Mouse (Mus musculus): ENCODE data around the gene Prkaa2. TPM values are rescaled to one million over a fixed set of nuclear protein-coding genes. Genes with fewer than 3 reads are reported as not detected.
"Not testable (repeated sequence)": the region's sequence is repeated elsewhere in the genome, so short reads cannot be mapped to it uniquely, and the experiment has no call there.

The Prkaa2 gene
- polyA plus RNA-seq, 1 experiment from 2014 or later = 5.5 TPM

DNA sequence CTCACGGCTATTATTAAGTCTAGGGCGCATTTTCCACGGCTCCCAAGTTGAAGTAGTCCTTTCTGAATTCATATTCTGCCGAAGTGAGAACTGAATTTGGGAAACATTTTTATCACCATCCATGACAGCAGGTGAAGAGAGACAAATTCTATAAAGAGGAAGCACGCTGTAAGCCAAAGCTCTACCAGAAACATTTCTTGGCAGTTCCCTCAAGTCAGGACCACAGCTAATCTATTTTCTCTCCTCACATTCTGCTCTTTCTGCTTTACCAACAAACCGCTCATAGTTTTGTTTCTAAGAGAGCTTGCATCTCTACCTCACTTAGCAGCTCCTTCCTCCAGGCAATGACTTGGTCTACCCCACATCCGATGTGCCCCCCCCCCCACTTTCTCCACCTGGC, 96.0 kb downstream of the Prkaa2 start:
- Histone ChIP-seq H3K27ac (ENCODE audit: low read depth, low read length) (no peak overlapping the region), H3K9ac (ENCODE audit: low read depth, low read length) (no peak overlapping the region), H3K36me3 (ENCODE audit: control insufficient read depth, insufficient read depth, low read length) (no peaks in the 10 kb centered on the region), H3K4me3 (ENCODE audit: low read length) (no peak overlapping the region), H3K4me1 (ENCODE audit: control insufficient read depth, insufficient read depth, low read length) (no peaks in the 10 kb centered on the region), H3K9me3 (ENCODE audit: control insufficient read depth, low read length) (no peaks in the 10 kb centered on the region), H3K4me2 (replicated peaks; ENCODE audit: low read depth, low read length) (no peak overlapping the region), H3K27me3 (ENCODE audit: control insufficient read depth, insufficient read depth, low read length) (no peaks in the 10 kb centered on the region)
- no peak for ATAC-seq (ENCODE audit: low FRiP score, low TSS enrichment)
- 92% methylated on average over 7 of the region's 7 CpGs for WGBS

DNA sequence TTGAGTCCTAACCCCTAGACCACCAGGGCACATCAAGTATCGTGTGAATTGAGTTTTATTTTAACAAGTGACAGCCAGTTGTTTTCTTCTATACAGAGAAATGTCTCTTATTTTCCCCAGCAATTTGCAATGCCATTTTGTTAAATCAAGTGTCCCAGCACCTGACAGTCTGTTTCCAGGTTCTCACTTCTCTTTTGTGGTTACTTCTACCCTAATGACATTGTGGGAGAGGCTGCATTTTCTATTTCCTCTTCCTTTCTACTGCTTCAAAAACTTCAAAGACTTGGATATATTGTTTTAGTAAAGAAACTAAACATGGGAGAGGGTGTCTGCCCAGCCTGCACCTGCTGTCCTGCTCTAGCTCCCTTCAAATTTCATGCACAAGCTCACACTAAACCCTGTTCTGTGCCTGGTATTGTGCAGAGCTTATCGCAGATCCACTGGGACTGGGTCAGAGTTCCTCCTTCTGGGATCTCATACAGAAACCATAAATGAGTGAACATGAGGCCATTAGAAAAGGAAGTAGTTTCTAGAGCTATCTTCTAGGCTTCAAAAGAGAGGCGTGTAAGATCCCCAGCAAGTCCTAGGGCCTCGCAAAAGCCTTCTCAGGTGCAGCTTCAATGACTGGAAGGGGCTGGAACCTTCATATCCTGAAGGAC, 102.2 kb downstream of the Prkaa2 start:
- Histone ChIP-seq H3K9ac (ENCODE audit: low read depth, low read length) (no peak overlapping the region), H3K4me1 (ENCODE audit: control insufficient read depth, insufficient read depth, low read length) (no peaks in the 10 kb centered on the region), H3K9me3 (ENCODE audit: control insufficient read depth, low read length) (no peaks in the 10 kb centered on the region), H3K36me3 (ENCODE audit: control insufficient read depth, insufficient read depth, low read length) (no peaks in the 10 kb centered on the region), H3K27me3 (ENCODE audit: control insufficient read depth, insufficient read depth, low read length) (no peaks in the 10 kb centered on the region), H3K4me3 (ENCODE audit: low read length) (no peak overlapping the region), H3K27ac (ENCODE audit: low read depth, low read length) (no peak overlapping the region), H3K4me2 (replicated peaks; ENCODE audit: low read depth, low read length) (no peak overlapping the region)
- no peak for ATAC-seq (ENCODE audit: low FRiP score, low TSS enrichment)
- 91% methylated on average over 4 of the region's 4 CpGs for WGBS

DNA sequence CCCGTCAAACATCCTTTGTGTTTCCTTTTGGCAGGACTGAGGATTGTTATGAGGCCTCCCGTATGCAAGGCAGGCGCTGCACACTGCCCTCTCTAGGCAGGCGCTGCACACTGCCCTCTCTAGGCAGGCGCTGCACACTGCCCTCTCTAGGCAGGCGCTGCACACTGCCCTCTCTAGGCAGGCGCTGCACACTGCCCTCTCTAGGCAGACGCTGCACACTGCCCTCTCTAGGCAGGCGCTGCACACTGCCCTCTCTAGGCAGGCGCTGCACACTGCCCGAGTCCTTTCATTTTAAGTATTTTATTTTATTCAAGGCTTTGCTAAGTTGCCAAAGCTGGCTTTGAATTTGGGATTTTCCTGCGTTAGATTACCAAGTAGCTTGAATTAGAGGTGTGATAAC, 105.0 kb downstream of the Prkaa2 start:
- H3K27me3 ChIP-seq (ENCODE audit: control insufficient read depth, insufficient read depth, low read length); H3K4me2 ChIP-seq (replicated peaks; ENCODE audit: low read depth, low read length); H3K36me3 ChIP-seq (ENCODE audit: control insufficient read depth, insufficient read depth, low read length); ATAC-seq (ENCODE audit: low FRiP score, low TSS enrichment); H3K27ac ChIP-seq (ENCODE audit: low read depth, low read length); H3K9me3 ChIP-seq (ENCODE audit: control insufficient read depth, low read length); H3K4me3 ChIP-seq (ENCODE audit: low read length); H3K4me1 ChIP-seq (ENCODE audit: control insufficient read depth, insufficient read depth, low read length); H3K9ac ChIP-seq (ENCODE audit: low read depth, low read length): not testable (repeated sequence)
- 92% methylated on average over 11 of the region's 12 CpGs for WGBS

DNA sequence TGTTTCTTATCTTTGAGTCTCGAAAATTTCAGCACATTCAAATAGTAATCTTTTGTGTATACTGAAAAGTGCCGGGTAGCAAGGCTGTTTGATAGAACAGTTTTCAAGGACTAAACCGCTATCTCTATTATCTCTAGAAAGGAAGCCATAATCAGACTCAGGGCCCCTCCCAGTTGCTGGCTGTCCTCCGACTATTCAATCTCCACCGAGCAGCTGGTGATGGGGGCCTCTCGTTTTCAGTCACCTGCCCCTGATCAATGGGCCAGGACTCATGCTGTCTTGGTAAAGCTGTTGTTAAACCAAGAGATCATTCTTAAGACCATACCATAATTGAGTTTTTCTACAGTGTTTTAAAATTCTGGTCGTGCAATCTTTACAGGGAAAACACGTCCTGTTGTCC, 105.6 kb downstream of the Prkaa2 start:
- H3K4me2 ChIP-seq (replicated peaks; ENCODE audit: low read depth, low read length) = no peak overlapping the region
- no peaks in the 10 kb centered on the region for H3K36me3 ChIP-seq (ENCODE audit: control insufficient read depth, insufficient read depth, low read length)
- no peak overlapping the region for H3K4me3 ChIP-seq (ENCODE audit: low read length)
- H3K27me3 ChIP-seq (ENCODE audit: control insufficient read depth, insufficient read depth, low read length) = no peaks in the 10 kb centered on the region
- no peak overlapping the region for H3K9ac ChIP-seq (ENCODE audit: low read depth, low read length)
- H3K9me3 ChIP-seq (ENCODE audit: control insufficient read depth, low read length) = no peaks in the 10 kb centered on the region
- ATAC-seq (ENCODE audit: low FRiP score, low TSS enrichment) = no peak
- no peaks in the 10 kb centered on the region for H3K4me1 ChIP-seq (ENCODE audit: control insufficient read depth, insufficient read depth, low read length)
- 85% methylated on average over 8 of the region's 8 CpGs for WGBS
- H3K27ac ChIP-seq (ENCODE audit: low read depth, low read length) = no peak overlapping the region

GRCm38 (mm10) chr4:105001736-105002135, 108.0 kb downstream of the Prkaa2 start:
- Histone ChIP-seq H3K4me3 (ENCODE audit: low read length) (no peak overlapping the region), H3K4me2 (replicated peaks; ENCODE audit: low read depth, low read length) (no peak overlapping the region), H3K27ac (ENCODE audit: low read depth, low read length) (no peak overlapping the region), H3K36me3 (ENCODE audit: control insufficient read depth, insufficient read depth, low read length) (no peaks in the 10 kb centered on the region), H3K4me1 (ENCODE audit: control insufficient read depth, insufficient read depth, low read length) (no peaks in the 10 kb centered on the region), H3K27me3 (ENCODE audit: control insufficient read depth, insufficient read depth, low read length) (no peaks in the 10 kb centered on the region), H3K9me3 (ENCODE audit: control insufficient read depth, low read length) (no peaks in the 10 kb centered on the region), H3K9ac (ENCODE audit: low read depth, low read length) (no peak overlapping the region)
- WGBS = 73% methylated on average over 1 of the region's 1 CpGs
- no peak for ATAC-seq (ENCODE audit: low FRiP score, low TSS enrichment)

DNA sequence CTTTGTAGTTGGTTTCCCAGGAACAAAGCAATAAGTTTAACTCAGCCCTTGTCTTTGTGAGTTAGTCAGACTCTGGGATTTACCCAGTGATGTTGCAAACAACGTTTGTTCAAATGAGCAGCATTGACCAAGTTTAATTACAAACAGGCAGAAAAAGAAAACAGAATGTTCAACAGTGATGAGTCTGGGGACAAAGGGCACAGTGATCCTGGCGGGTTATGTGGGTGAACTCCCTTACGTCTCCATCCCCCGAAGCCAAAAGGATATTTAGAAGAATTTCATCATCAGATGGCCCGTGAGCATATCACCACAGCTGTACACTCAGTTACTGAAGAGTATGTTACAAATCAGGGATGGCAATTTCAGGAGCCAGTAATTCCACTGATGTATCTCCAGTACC, 110.0 kb downstream of the Prkaa2 start:
- H3K36me3 ChIP-seq (ENCODE audit: control insufficient read depth, insufficient read depth, low read length) = no peaks in the 10 kb centered on the region
- H3K4me2 ChIP-seq (replicated peaks; ENCODE audit: low read depth, low read length) = no peak overlapping the region
- no peak for ATAC-seq (ENCODE audit: low FRiP score, low TSS enrichment)
- no peak overlapping the region for H3K4me3 ChIP-seq (ENCODE audit: low read length)
- H3K4me1 ChIP-seq (ENCODE audit: control insufficient read depth, insufficient read depth, low read length) = no peaks in the 10 kb centered on the region
- 77% methylated on average over 5 of the region's 5 CpGs for WGBS
- no peak overlapping the region for H3K27ac ChIP-seq (ENCODE audit: low read depth, low read length)
- H3K9me3 ChIP-seq (ENCODE audit: control insufficient read depth, low read length) = no peaks in the 10 kb centered on the region
- no peak overlapping the region for H3K9ac ChIP-seq (ENCODE audit: low read depth, low read length)
- no peaks in the 10 kb centered on the region for H3K27me3 ChIP-seq (ENCODE audit: control insufficient read depth, insufficient read depth, low read length)

DNA sequence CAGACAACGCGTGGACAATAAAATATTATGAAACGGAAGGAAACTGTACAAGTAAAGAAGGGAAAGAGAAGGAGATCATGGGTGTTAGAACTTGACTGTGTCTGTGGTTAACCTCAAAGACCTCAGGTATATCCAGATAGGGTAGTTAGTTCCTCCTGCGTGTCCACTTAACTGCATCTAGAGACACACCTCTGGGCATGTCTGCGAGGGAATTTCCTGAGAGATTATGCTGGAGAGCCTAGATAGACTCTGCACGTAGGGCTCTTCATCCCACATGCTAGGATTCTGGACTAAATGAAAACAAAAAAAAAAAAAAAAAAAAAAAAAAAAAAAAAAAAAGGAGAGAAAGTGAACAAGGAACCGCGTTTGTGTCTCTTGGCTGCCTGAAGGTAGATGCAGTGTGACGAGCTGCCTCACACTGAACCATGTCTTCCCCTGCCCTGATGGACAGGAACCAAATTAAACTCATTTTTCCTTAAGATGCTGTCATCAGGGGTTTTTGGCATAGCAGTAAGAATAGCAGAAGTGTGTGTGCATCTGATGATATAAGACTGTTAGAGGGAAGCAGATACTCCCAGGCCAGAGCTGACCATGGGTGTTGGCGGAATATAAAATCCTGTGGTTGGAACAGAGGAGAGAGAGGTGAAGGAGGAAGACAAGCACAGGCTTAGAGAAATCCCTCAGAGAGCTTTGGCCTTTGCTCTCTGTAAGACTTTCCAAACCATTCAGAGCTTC, 116.4 kb downstream of the Prkaa2 start:
- no peak overlapping the region for H3K4me2 ChIP-seq (replicated peaks; ENCODE audit: low read depth, low read length)

GRCm38 (mm10) chr4:104992271-104992670, 117.4 kb downstream of the Prkaa2 start:
- WGBS = 83% methylated on average over 3 of the region's 3 CpGs
- Histone ChIP-seq H3K4me1 (ENCODE audit: control insufficient read depth, insufficient read depth, low read length) (no peaks in the 10 kb centered on the region), H3K4me3 (ENCODE audit: low read length) (no peak overlapping the region), H3K9me3 (ENCODE audit: control insufficient read depth, low read length) (no peaks in the 10 kb centered on the region), H3K9ac (ENCODE audit: low read depth, low read length) (no peak overlapping the region), H3K4me2 (replicated peaks; ENCODE audit: low read depth, low read length) (no peak overlapping the region), H3K27ac (ENCODE audit: low read depth, low read length) (no peak overlapping the region), H3K36me3 (ENCODE audit: control insufficient read depth, insufficient read depth, low read length) (no peaks in the 10 kb centered on the region), H3K27me3 (ENCODE audit: control insufficient read depth, insufficient read depth, low read length) (no peaks in the 10 kb centered on the region)
- ATAC-seq (ENCODE audit: low FRiP score, low TSS enrichment) = no peak

More for the DNA sequence above, 116.4 kb downstream of the Prkaa2 start:
- Histone ChIP-seq H3K27me3 (ENCODE audit: control insufficient read depth, insufficient read depth, low read length) (no peaks in the 10 kb centered on the region), H3K4me3 (ENCODE audit: low read length) (no peak overlapping the region), H3K9ac (ENCODE audit: low read depth, low read length) (no peak overlapping the region), H3K27ac (ENCODE audit: low read depth, low read length) (no peak overlapping the region), H3K9me3 (ENCODE audit: control insufficient read depth, low read length) (no peaks in the 10 kb centered on the region), H3K4me1 (ENCODE audit: control insufficient read depth, insufficient read depth, low read length) (no peaks in the 10 kb centered on the region), H3K36me3 (ENCODE audit: control insufficient read depth, insufficient read depth, low read length) (no peaks in the 10 kb centered on the region)
- no peak for ATAC-seq (ENCODE audit: low FRiP score, low TSS enrichment)
- 89% methylated on average over 10 of the region's 10 CpGs for WGBS

- no peaks in the 10 kb centered on the region for H3K27me3 ChIP-seq (ENCODE audit: control insufficient read depth, insufficient read depth, low read length)
- no peak overlapping the region for H3K4me3 ChIP-seq (ENCODE audit: low read length)
- no peaks in the 10 kb centered on the region for H3K4me1 ChIP-seq (ENCODE audit: control insufficient read depth, insufficient read depth, low read length)
- H3K4me2 ChIP-seq (replicated peaks; ENCODE audit: low read depth, low read length) = no peak overlapping the region
- no peaks in the 10 kb centered on the region for H3K36me3 ChIP-seq (ENCODE audit: control insufficient read depth, insufficient read depth, low read length)
- no peak overlapping the region for H3K9ac ChIP-seq (ENCODE audit: low read depth, low read length)
- no peaks in the 10 kb centered on the region for H3K9me3 ChIP-seq (ENCODE audit: control insufficient read depth, low read length)
- H3K27ac ChIP-seq (ENCODE audit: low read depth, low read length) = no peak overlapping the region
- WGBS = 83% methylated on average over 3 of the region's 3 CpGs
- ATAC-seq (ENCODE audit: low FRiP score, low TSS enrichment) = no peak
These were observed 119.0 kb downstream of the Prkaa2 start for GRCm38 (mm10) chr4:104990686-104991085.
